Mouse (Mus musculus): ENCODE measurements around the gene Trio. TPM values are rescaled to one million over a fixed set of nuclear protein-coding genes. Genes with fewer than 3 reads are reported as not detected.

Trio gene
- total RNA-seq (2021): 10 to 100 TPM; 42.9 to 43.7 TPM

- peak; percentile 96 for DNase-seq (ENCODE audit: low spot score)
- intact Hi-C loops (cut with DNase I): loop anchor here (1.0 to 2.0 kb wide), 4 partner anchors 41 to 157 kb away; no protein-coding TSS in a partner anchor
Observed at GRCm38 (mm10) chr15:28025447-28026166, at the start of gene Trio. Gene Trio (minus strand): TSS chr15:28025848.

- no peak for DNase-seq (ENCODE audit: low spot score)
- intact Hi-C loops (cut with DNase I): no loop called here
Observed at GRCm38 (mm10) chr15:28074416-28074970, 48.8 kb upstream of the Trio start.

GRCm38 (mm10) chr15:28071601-28072000 is 46.0 kb upstream of the Trio start:
- DNase-seq (ENCODE audit: low spot score): no peak
- intact Hi-C loops (cut with DNase I): no loop called here

GRCm38 (mm10) chr15:28070771-28071419 is 45.2 kb upstream of the Trio start:
- intact Hi-C loops (cut with DNase I): no loop called here
- no peak for DNase-seq (ENCODE audit: low spot score)

- no peak for DNase-seq (ENCODE audit: low spot score)
- intact Hi-C loops (cut with DNase I): no loop called here
Observed at GRCm38 (mm10) chr15:28070221-28070620, 44.6 kb upstream of the Trio start.

GRCm38 (mm10) chr15:28067373-28067772 is 41.7 kb upstream of the Trio start:
- no peak for DNase-seq (ENCODE audit: low spot score)
- intact Hi-C loops (cut with DNase I): loop anchor here (2.0 kb wide), 2 partner anchors 41 to 147 kb away; no protein-coding TSS in a partner anchor

GRCm38 (mm10) chr15:28066468-28066867 is 40.8 kb upstream of the Trio start:
- peak; percentile 14 for DNase-seq (ENCODE audit: low spot score)
- intact Hi-C loops (cut with DNase I): loop anchor here (2.0 kb wide), 2 partner anchors 40 to 146 kb away; no protein-coding TSS in a partner anchor

GRCm38 (mm10) chr15:28065572-28065971 is 39.9 kb upstream of the Trio start:
- no peak for DNase-seq (ENCODE audit: low spot score)
- intact Hi-C loops (cut with DNase I): no loop called here

- intact Hi-C loops (cut with DNase I): no loop called here
- DNase-seq (ENCODE audit: low spot score): no peak
Observed at GRCm38 (mm10) chr15:28064733-28065088, 39.1 kb upstream of the Trio start.

GRCm38 (mm10) chr15:28064081-28064732 is 38.6 kb upstream of the Trio start:
- intact Hi-C loops (cut with DNase I): no loop called here
- no peak for DNase-seq (ENCODE audit: low spot score)

- intact Hi-C loops (cut with DNase I): no loop called here
Observed at GRCm38 (mm10) chr15:28063466-28063865, 37.8 kb upstream of the Trio start.

GRCm38 (mm10) chr15:28062016-28062415 is 36.4 kb upstream of the Trio start:
- intact Hi-C loops (cut with DNase I): no loop called here

More at GRCm38 (mm10) chr15:28063466-28063865, 37.8 kb upstream of the Trio start:
- no peak for DNase-seq (ENCODE audit: low spot score)

GRCm38 (mm10) chr15:28060977-28061376 is 35.3 kb upstream of the Trio start:
- intact Hi-C loops (cut with DNase I): no loop called here
- no peak for DNase-seq (ENCODE audit: low spot score)

More at GRCm38 (mm10) chr15:28062016-28062415, 36.4 kb upstream of the Trio start:
- DNase-seq (ENCODE audit: low spot score): no peak

- intact Hi-C loops (cut with DNase I): no loop called here
- DNase-seq (ENCODE audit: low spot score): no peak
Observed at GRCm38 (mm10) chr15:28060423-28060822, 34.8 kb upstream of the Trio start.

- no peak for DNase-seq (ENCODE audit: low spot score)
- intact Hi-C loops (cut with DNase I): no loop called here
Observed at GRCm38 (mm10) chr15:28057545-28057944, 31.9 kb upstream of the Trio start.

GRCm38 (mm10) chr15:28054731-28055130 is 29.1 kb upstream of the Trio start:
- intact Hi-C loops (cut with DNase I): no loop called here

GRCm38 (mm10) chr15:28054111-28054510 is 28.5 kb upstream of the Trio start:
- intact Hi-C loops (cut with DNase I): no loop called here
- no peak for DNase-seq (ENCODE audit: low spot score)

More at GRCm38 (mm10) chr15:28054731-28055130, 29.1 kb upstream of the Trio start:
- no peak for DNase-seq (ENCODE audit: low spot score)

GRCm38 (mm10) chr15:28053226-28053625 is 27.6 kb upstream of the Trio start:
- intact Hi-C loops (cut with DNase I): no loop called here

GRCm38 (mm10) chr15:28051811-28052210 is 26.2 kb upstream of the Trio start:
- intact Hi-C loops (cut with DNase I): no loop called here

More at GRCm38 (mm10) chr15:28053226-28053625, 27.6 kb upstream of the Trio start:
- no peak for DNase-seq (ENCODE audit: low spot score)

GRCm38 (mm10) chr15:28051104-28051625 is 25.5 kb upstream of the Trio start:
- DNase-seq (ENCODE audit: low spot score): peak; percentile 31
- intact Hi-C loops (cut with DNase I): no loop called here

More at GRCm38 (mm10) chr15:28051811-28052210, 26.2 kb upstream of the Trio start:
- no peak for DNase-seq (ENCODE audit: low spot score)
